Mouse (Mus musculus) kidney, adult 2 months (tissue): Measurements from ENCODE around the gene Fsd2.

Experiments
- CTCF ChIP-seq: fragments of 200-500 bp; conservative IDR thresholded peaks from 2 replicates; pipeline ENCODE4 v1.5.1; 2011; ENCODE audit warnings: low read depth, mild to moderate bottlenecking, control low read depth, low read length, moderate library complexity, mixed read lengths; ENCODE audit not compliant: insufficient read depth, insufficient read length
- POLR2A ChIP-seq: fragments of 200-500 bp; IDR thresholded peaks from one replicate; pipeline ENCODE4 v1.6.1; 2011; ENCODE audit warnings: low read depth, low read length, control low read depth

- no peak for TF ChIP-seq POLR2A
- TF ChIP-seq CTCF: no peak
These were observed 6.4 kb downstream of the Fsd2 start for GRCm38 (mm10) chr7:81560101-81561049.
